Comparison of ENCODE assay signal across 8 mouse cellular contexts in genomic region chr1:118498311-118498710, GRCm38 (mm10).
A peak's percentile ranks its signal among the peaks of the same experiment; 100 is the strongest.
DNase-seq lines count a peak whose midpoint lies in the region; ATAC-seq and TF ChIP-seq lines count a peak whose summit lies in the region.

No protein-coding gene starts in this region.

- no peak overlapping the region for H3K4me3 ChIP-seq in C2C12 (ENCODE audit: insufficient read depth, poor library complexity, severe bottlenecking)
- H3K4me3 ChIP-seq in embryonic facial prominence, embryonic 13.5 days, result no peak overlapping the region
- no peak overlapping the region for H3K4me3 ChIP-seq in limb, embryonic 14.5 days (replicated peaks; ENCODE audit: low read length)

- peak; percentile 41 to 44 for DNase-seq in adrenal gland, postnatal 4 days (ENCODE audit: low spot score in 2 of 2)
- DNase-seq in heart, adult 8-10 months (ENCODE audit: low spot score), result peak; percentile 78
- DNase-seq in kidney, adult 9 months, result peak; percentile 82
- DNase-seq in limb, embryonic 14.5 days (ENCODE audit: low spot score), result peak; percentile 72
- DNase-seq in monocyte, adult 2 months (ENCODE audit: low read depth in 1 of 2, low spot score in 2 of 2), result peak; percentile 7 to 62
- DNase-seq in spleen, postnatal 36 days (ENCODE audit: low spot score in 2 of 2), result peak; percentile 63 to 69

- H3K9me3 ChIP-seq in embryonic facial prominence, embryonic 13.5 days, result no peaks in the 10 kb centered on the region
- H3K9me3 ChIP-seq in limb, embryonic 14.5 days (ENCODE audit: control insufficient read depth, low read length), result no peaks in the 10 kb centered on the region

- H3K9ac ChIP-seq in embryonic facial prominence, embryonic 13.5 days, result no peak overlapping the region
- no peak overlapping the region for H3K9ac ChIP-seq in limb, embryonic 14.5 days (ENCODE audit: low read depth, low read length, severe bottlenecking)

- H3K79me2 ChIP-seq in C2C12 (ENCODE audit: control insufficient read depth, insufficient read depth), result no peaks in the 10 kb centered on the region

- TF ChIP-seq POLR2A in limb, embryonic 14.5 days (IDR thresholded peaks at IDR 0.05; ENCODE audit: borderline replicate concordance, extremely low read depth, insufficient read depth, insufficient read length), result no peak

- ATAC-seq in embryonic facial prominence, embryonic 13.5 days (ENCODE audit: insufficient number of reproducible peaks, insufficient read depth, low FRiP score, low TSS enrichment, low read depth), result 0 out of 2 replicates have a peak, but pooled peaks have one; percentile 32
- peak; percentile 53; the same call in 1 of the 2 replicates for ATAC-seq in limb, embryonic 14.5 days (ENCODE audit: low FRiP score, low read depth)

- 74% methylated on average over 5 of the region's 5 CpGs for WGBS in embryonic facial prominence, embryonic 13.5 days
- 83% methylated on average over 5 of the region's 5 CpGs for WGBS in limb, embryonic 14.5 days

- no peaks in the 10 kb centered on the region for H3K79me3 ChIP-seq in C2C12 (ENCODE audit: low read depth)

- no peak overlapping the region for H3ac ChIP-seq in C2C12 (ENCODE audit: control insufficient read depth, insufficient read length, low read depth)

- peaks cover 8% of the 10 kb centered on the region for H3K4me1 ChIP-seq in embryonic facial prominence, embryonic 13.5 days
- H3K4me1 ChIP-seq in limb, embryonic 14.5 days (ENCODE audit: control insufficient read depth, insufficient read depth, low read length), result no peaks in the 10 kb centered on the region

- H3K36me3 ChIP-seq in C2C12 (ENCODE audit: control insufficient read depth, insufficient read depth), result peaks cover 49% of the 10 kb centered on the region
- H3K36me3 ChIP-seq in embryonic facial prominence, embryonic 13.5 days, result peaks cover 57% of the 10 kb centered on the region
- H3K36me3 ChIP-seq in limb, embryonic 14.5 days (ENCODE audit: control insufficient read depth, insufficient read depth, low read length), result peaks cover 56% of the 10 kb centered on the region

- H3K27me3 ChIP-seq in C2C12 (ENCODE audit: control insufficient read depth, insufficient read depth, insufficient read length), result no peaks in the 10 kb centered on the region
- H3K27me3 ChIP-seq in embryonic facial prominence, embryonic 13.5 days, result no peaks in the 10 kb centered on the region
- H3K27me3 ChIP-seq in limb, embryonic 14.5 days (ENCODE audit: control insufficient read depth, insufficient read depth, low read length), result no peaks in the 10 kb centered on the region

- TF ChIP-seq CTCF in C2C12 (IDR thresholded peaks at IDR 0.05; ENCODE audit: control insufficient read depth, insufficient read depth, insufficient read length), result peak; percentile 48

- H3K4me2 ChIP-seq in embryonic facial prominence, embryonic 13.5 days, result no peak overlapping the region
- no peak overlapping the region for H3K4me2 ChIP-seq in limb, embryonic 14.5 days (replicated peaks; ENCODE audit: low read depth, low read length, severe bottlenecking)

- H3K27ac ChIP-seq in embryonic facial prominence, embryonic 13.5 days, result no peak overlapping the region
- no peak overlapping the region for H3K27ac ChIP-seq in limb, embryonic 14.5 days (replicated peaks; ENCODE audit: low read depth, low read length)

TF ChIP-seq in C2C12, 6 proteins besides CTCF, POLR2A, EP300 and RAD21:
- TF ChIP-seq MYOG (IDR thresholded peaks at IDR 0.05; ENCODE audit: control insufficient read depth, extremely low read depth, insufficient read length) (no peak), FOSL1 (IDR thresholded peaks at IDR 0.05; ENCODE audit: insufficient read depth, low read length, poor library complexity, severe bottlenecking) (no peak), MAX (IDR thresholded peaks at IDR 0.05) (no peak), USF1 (IDR thresholded peaks at IDR 0.05; ENCODE audit: low read depth) (no peak), MYOD1 (IDR thresholded peaks at IDR 0.05; ENCODE audit: control insufficient read depth, insufficient read length, low read depth) (no peak), CEBPB (IDR thresholded peaks at IDR 0.05; ENCODE audit: low read depth) (no peak)
